Mouse (Mus musculus) NIH3T3 (cell line): ENCODE measurements around the gene Spry2.

Experiments
- DNase-seq: peaks from one replicate; pipeline ENCODE4 v3.0.0-alpha.2; 2012; ENCODE audit warnings: low read depth

Gene Spry2

DNA sequence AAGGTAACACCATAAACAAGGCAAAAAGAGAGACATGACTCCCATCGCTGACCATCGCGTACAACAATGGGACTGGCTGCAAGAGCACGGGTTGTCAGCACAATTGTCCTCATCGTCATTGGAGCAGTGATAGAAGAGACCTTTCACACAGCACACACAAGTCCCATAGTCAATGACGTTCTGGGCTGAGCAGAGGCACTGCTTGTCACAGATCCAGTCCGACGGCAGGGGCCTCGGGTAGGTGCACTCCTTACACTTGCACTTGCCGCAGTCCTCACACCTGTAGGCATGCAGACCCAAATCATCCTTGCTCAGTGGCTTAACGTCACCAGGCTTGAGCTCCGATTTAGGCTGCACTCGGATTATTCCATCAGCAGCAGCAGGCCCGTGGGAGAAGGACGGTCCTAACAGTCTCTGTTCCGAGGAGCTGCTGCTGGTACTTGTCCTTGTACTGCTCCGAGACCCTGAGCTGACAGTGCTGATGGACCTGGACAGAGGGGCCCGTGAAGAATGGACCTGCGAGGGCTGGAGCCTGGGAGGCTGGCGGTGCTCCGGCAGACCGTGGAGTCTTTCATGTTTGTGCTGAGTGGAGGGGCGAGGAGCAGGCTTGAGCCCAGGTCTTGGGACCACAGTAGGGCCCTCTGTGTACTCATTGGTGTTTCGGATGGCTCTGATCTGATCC lies 3.5 kb downstream of the Spry2 start:
- peak; percentile 58 for DNase-seq

DNA sequence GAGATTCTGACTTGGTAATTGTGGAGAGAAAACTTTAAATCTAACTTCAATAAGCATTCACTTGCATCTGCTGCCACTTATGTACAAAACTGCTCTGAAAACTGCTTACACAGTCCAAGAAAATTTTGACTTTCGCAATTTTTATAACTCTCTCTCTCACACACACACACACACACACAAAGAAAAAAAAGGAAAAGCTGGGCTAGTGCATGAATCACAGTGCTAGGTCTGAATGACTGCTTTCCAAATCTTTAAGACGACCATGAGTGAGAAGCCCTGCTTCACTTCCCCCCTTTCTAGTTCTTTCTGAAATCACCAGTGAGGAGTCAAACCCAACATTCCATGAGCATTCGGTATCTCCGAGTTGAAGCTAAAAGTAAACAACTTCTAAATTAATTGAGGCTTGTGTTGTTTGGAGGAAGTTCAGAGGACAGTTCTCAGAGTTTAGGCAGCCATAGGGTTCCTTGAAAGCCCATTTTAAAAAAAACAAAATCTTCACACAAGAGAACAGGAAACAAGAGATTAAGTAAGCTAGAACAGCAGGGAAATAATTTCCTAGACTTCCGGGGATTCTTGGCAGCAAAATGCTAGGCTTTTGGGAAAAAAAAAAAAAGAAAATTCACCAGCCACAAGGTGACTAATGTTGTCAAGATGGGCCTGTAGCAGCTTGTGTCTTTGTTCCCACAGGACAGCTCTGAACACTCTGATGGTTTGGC lies 5.9 kb downstream of the Spry2 start:
- DNase-seq = peak; percentile 72

GRCm38 (mm10) chr14:105886643-105887374 lies 9.8 kb downstream of the Spry2 start:
- DNase-seq = no peak

GRCm38 (mm10) chr14:105885249-105885648 lies 11.4 kb downstream of the Spry2 start:
- DNase-seq = no peak

DNA sequence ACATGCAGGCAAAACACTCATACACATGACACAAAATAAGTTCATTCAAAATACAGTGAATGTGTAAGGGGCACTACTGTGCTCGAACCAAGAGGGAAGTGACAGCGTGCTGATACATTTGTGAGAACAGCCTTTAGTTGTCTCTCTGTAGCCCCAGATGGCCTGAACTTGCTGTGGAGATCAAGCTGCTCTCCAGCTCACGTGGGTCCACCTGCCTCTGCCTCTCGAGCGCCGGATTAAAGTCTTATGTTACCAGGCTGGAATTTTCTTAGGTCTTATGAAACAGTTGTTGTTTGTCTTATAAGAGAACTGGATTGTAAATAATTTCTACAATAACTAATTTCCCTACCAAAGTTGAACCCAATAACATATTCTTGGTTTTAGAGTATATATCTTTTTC lies 13.4 kb downstream of the Spry2 start:
- DNase-seq = no peak

DNA sequence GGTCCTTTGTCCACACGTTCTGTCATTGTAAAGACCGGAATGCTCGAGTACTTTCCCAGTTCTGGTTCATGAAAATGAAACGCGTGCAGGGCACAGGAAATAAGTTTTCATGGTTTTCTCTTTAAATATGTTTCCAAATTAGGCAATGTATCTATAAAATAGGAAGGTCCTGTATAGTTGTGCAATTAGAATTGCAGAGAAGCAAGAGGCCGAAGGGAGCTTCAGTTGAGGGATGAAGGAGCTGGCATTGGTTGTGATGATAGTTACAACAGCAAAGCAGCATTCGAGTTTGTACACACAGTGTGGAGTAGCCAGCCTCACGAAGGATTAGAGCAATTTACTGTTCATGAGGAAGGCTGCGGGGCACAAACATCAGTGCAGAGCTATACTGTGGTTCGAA lies 18.3 kb downstream of the Spry2 start:
- no peak for DNase-seq

DNA sequence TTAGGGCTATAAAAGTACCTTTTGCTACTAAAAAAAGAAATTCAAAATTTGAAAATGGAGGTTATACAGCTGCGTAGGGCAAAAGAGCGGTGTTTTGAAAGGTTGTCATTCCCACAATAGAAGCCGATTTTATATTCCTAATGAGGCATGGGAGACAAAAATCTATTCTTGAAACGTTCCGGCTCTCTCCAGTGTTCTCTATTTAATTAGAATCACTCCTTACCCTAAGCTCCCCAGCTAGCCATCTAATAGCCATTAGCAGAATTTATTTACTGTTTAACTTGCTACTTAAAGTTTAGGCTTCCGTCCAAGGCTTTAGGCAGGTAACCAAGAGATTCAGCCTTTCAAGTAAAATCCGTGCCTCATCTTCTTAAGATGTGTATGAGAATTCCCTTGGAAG lies 20.2 kb downstream of the Spry2 start:
- no peak for DNase-seq

- no peak for DNase-seq
Observed at GRCm38 (mm10) chr14:105870370-105870936, 26.2 kb downstream of the Spry2 start.

DNA sequence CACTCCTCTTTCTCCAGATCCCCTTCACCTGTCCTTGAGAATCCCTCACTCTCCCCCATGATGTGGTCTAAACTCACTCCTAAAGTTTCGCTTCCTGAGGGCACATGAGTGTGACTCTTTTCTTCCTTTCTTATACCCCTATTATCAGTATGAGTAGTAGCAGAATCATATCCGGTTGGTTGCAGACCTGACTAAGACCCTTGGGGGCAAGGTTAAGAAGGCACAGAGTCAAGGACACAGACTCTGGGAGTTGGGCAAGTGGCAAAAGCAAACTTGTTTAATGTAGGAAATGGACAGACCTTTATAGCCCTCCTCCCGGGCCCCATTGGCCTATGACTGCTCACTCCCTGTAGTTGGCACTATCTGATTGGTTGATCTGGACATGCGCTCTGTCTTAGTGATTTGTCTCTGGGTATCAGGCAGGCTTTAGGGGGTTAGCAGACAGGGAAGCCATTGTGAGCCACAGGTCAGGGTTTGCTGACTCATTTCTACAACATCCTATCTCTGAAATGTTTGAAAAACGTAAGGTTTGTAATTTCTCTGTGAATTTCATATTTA lies 31.2 kb downstream of the Spry2 start:
- DNase-seq = no peak

DNA sequence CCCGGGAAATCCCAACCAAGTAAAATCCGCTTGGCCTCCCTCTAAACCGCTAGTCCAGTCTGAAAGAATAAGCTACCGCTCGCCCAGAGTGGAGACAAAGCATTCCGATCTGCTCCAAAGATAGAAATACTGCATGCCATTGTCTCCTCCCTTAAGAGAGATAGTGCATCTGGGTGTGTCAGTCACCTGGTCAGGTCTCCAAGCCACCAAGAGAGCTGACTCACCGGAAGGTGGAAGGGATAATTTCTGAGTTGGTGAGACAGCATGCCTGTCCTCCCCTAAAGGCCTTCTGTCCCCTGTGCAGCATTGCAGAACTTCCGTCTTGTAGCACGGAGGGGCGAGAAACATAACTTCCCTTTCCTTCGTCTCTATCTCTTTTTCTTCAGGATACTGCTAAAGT lies 34.4 kb downstream of the Spry2 start:
- no peak for DNase-seq

DNA sequence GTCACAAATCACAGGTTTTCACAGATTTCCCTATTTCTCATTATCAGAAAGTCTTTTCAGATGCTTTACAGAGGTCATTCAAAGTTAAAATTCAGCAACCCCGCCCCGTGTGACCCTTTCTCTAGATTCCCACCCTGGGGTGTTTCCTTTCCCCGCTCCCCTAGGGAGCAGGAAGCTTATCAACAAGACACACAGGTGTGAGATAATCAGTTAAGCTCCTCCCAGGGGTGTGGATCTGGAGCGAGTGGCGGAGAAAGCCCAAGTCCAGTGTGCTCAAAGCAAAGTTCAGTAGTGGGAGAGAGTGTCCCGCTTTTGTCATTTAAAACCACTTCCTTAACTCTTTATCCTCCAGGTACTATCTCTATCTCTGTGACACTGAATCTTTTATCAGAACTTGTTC lies 35.7 kb downstream of the Spry2 start:
- no peak for DNase-seq

- no peak for DNase-seq
Observed at GRCm38 (mm10) chr14:105860276-105860675, 36.3 kb downstream of the Spry2 start.

- DNase-seq = no peak
Observed at GRCm38 (mm10) chr14:105859876-105860275, 36.7 kb downstream of the Spry2 start.

- DNase-seq = no peak
Observed at GRCm38 (mm10) chr14:105859368-105859767, 37.3 kb downstream of the Spry2 start.

- DNase-seq = no peak
Observed at GRCm38 (mm10) chr14:105858935-105859334, 37.7 kb downstream of the Spry2 start.

DNA sequence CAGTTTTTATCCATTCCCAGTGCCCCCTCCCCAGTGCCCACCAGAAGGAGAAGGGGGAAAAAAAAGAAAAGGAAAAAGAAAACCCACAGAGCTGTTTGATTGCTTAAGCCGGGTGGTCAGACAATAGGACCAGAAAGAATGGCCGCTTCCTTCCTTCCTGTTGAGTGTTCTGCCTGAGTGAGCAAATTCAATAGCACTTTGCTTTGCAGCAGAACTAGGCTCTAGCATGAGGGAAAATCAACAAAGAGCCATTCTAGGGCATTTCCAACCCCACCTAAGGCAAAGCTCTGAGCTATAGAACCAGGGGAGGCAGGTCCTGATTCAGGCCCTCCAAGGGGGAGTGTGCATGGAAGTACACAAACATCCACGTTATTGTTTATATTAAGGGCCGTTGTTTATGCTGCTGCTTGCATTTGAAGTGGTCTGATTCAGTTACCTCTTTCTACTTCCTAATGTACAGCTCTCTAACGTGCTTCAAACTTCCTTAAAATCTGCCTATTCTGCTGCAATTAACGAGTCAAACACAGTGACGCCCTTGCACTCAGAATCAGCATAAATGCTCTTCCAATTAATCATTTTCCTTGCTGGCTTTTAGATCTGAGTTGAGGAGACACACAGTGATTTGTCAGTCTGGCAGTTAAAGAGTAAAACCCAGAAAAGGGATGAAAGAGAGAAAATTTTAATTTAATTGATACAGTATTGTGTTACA lies 45.1 kb downstream of the Spry2 start:
- DNase-seq = no peak
